Mouse (Mus musculus) cerebellum, postnatal 14 days (tissue): ENCODE data around the gene Fyn.

Experiments used
- DNase-seq, 2 experiments: peaks; one replicate each; pipeline ENCODE4 v3.0.0; 2021; ENCODE audit warnings: mixed read lengths in 2 of 2

Fyn gene

GRCm38 (mm10) chr10:39379721-39380370, 11.2 kb downstream of the Fyn start:
- DNase-seq, result peak in 1 of 2 experiments; percentile 2

GRCm38 (mm10) chr10:39385259-39385658, 16.6 kb downstream of the Fyn start:
- DNase-seq, result no peak

GRCm38 (mm10) chr10:39386203-39386602, 17.5 kb downstream of the Fyn start:
- no peak for DNase-seq

GRCm38 (mm10) chr10:39387024-39387423, 18.4 kb downstream of the Fyn start:
- DNase-seq, result no peak

- no peak for DNase-seq
These were observed 18.9 kb downstream of the Fyn start for GRCm38 (mm10) chr10:39387556-39387955.

- no peak for DNase-seq
These were observed 19.5 kb downstream of the Fyn start for GRCm38 (mm10) chr10:39388144-39388543.

- peak in 1 of 2 experiments; percentile 52 for DNase-seq
These were observed 20.8 kb downstream of the Fyn start for GRCm38 (mm10) chr10:39389451-39389891.

- DNase-seq, result no peak
These were observed 21.9 kb downstream of the Fyn start for GRCm38 (mm10) chr10:39390541-39390940.

GRCm38 (mm10) chr10:39392900-39393483, 24.3 kb downstream of the Fyn start:
- no peak for DNase-seq

GRCm38 (mm10) chr10:39395544-39395943, 26.9 kb downstream of the Fyn start:
- no peak for DNase-seq

- no peak for DNase-seq
These were observed 30.3 kb downstream of the Fyn start for GRCm38 (mm10) chr10:39398924-39399323.

GRCm38 (mm10) chr10:39400155-39400554, 31.5 kb downstream of the Fyn start:
- DNase-seq, result no peak

GRCm38 (mm10) chr10:39402487-39402886, 33.8 kb downstream of the Fyn start:
- DNase-seq, result no peak

GRCm38 (mm10) chr10:39403706-39404105, 35.1 kb downstream of the Fyn start:
- peak; percentile 72 to 77 for DNase-seq

- peak; percentile 76 to 80 for DNase-seq
These were observed 35.5 kb downstream of the Fyn start for GRCm38 (mm10) chr10:39404175-39404574.

- no peak for DNase-seq
These were observed 37.5 kb downstream of the Fyn start for GRCm38 (mm10) chr10:39405982-39406797.

- DNase-seq, result no peak
These were observed 38.1 kb downstream of the Fyn start for GRCm38 (mm10) chr10:39406798-39407189.

GRCm38 (mm10) chr10:39407553-39407952, 38.9 kb downstream of the Fyn start:
- DNase-seq, result no peak

- no peak for DNase-seq
These were observed 40.9 kb downstream of the Fyn start for GRCm38 (mm10) chr10:39409602-39410001.

- DNase-seq, result no peak
These were observed 41.5 kb downstream of the Fyn start for GRCm38 (mm10) chr10:39410151-39410649.

GRCm38 (mm10) chr10:39411857-39412559, 43.4 kb downstream of the Fyn start:
- DNase-seq, result no peak

GRCm38 (mm10) chr10:39412826-39413620, 44.4 kb downstream of the Fyn start:
- DNase-seq, result no peak
